Mouse (Mus musculus) midbrain, postnatal 0 days (tissue): ENCODE measurements around the gene Mycbp2. TPM values are rescaled to one million over a fixed set of nuclear protein-coding genes. Genes with fewer than 3 reads are reported as not detected.

ENCODE experiments used
- ATAC-seq: fragments of 200-750 bp; cut with Nextera tagmentation; 2 replicates; pipeline ENCODE4 v1.8.0; 2017; ENCODE audit warnings: moderate number of reproducible peaks, mild to moderate bottlenecking, moderate TSS enrichment, moderate library complexity; ENCODE audit not compliant: low FRiP score
- DNase-seq: peaks from one replicate; pipeline ENCODE4 v3.0.0-alpha.2; 2015; ENCODE audit warnings: low spot score
- H3K27ac ChIP-seq: fragments of 300-500 bp; sonication (generic); 2 replicates; pipeline ENCODE4 v1.5.1; 2014; ENCODE audit warnings: low read depth, mild to moderate bottlenecking, low read length, mixed read lengths
- H3K27me3 ChIP-seq: fragments of 300-500 bp; sonication (generic); 2 replicates; pipeline ENCODE4 v1.6.1; 2014; ENCODE audit warnings: low read length, control low read depth, mixed read lengths; ENCODE audit not compliant: insufficient read depth
- H3K36me3 ChIP-seq: fragments of 300-500 bp; sonication (generic); 2 replicates; pipeline ENCODE4 v1.6.1; 2014; ENCODE audit warnings: low read length, control low read depth, mixed read lengths; ENCODE audit not compliant: insufficient read depth
- H3K4me1 ChIP-seq: fragments of 300-500 bp; sonication (generic); 2 replicates; pipeline ENCODE4 v1.6.1; 2014; ENCODE audit warnings: mild to moderate bottlenecking, control low read depth, antibody characterized with exemption, low read length, mixed read lengths; ENCODE audit not compliant: insufficient read depth
- H3K4me2 ChIP-seq: fragments of 300-500 bp; sonication (generic); 2 replicates; pipeline ENCODE4 v1.6.1; 2014; ENCODE audit warnings: low read depth, mild to moderate bottlenecking, low read length, mixed read lengths; ENCODE audit not compliant: poor library complexity, severe bottlenecking
- H3K4me3 ChIP-seq: fragments of 300-500 bp; sonication (generic); 2 replicates; pipeline ENCODE4 v1.5.1; 2014; ENCODE audit warnings: low read depth, mild to moderate bottlenecking, low read length, moderate library complexity
- H3K9ac ChIP-seq: fragments of 300-500 bp; sonication (generic); replicated peaks from 2 replicates; pipeline ENCODE4 v1.6.1; 2014; ENCODE audit warnings: mild to moderate bottlenecking, low read length, moderate library complexity, mixed read lengths; ENCODE audit not compliant: poor library complexity, severe bottlenecking
- H3K9me3 ChIP-seq: fragments of 300-500 bp; sonication (generic); 2 replicates; pipeline ENCODE4 v1.6.1; 2016; ENCODE audit warnings: low read length, control low read depth
- CTCF ChIP-seq: IDR thresholded peaks from 2 replicates; pipeline ENCODE4 v1.5.1; 2016; ENCODE audit warnings: antibody characterized with exemption, mild to moderate bottlenecking
- WGBS: fragments of 180-500 bp; shearing (Covaris S2); extraction: QIAGEN DNeasy Blood & Tissue Kit; methylation state at CpG from one replicate; pipeline ENCODE4 v1.1.7; 2014; 5-methylcytosine and 5-hydroxymethylcytosine counted together
- polyA plus RNA-seq: library from polyadenylated mRNA; unstranded; fragments of >200 nt; fragmentation: Nextera tagmentation; extraction: Ambion mirVana; gene quantifications from 2 replicates; pipeline ENCODE4 v1.2.1, GENCODE M21; 2015
- total RNA-seq: library from RNA; depleted of rRNA; stranded (reverse); fragments of >200 nt; gene quantifications from 2 replicates; pipeline ENCODE4 v1.2.3, GENCODE M21; 2014

Mycbp2 gene
- total and polyA plus RNA-seq, 2 experiments from 2014 or later: 64.2 to 110 TPM

- ATAC-seq (no peak), DNase-seq (no peak)
- no peak for TF ChIP-seq CTCF
- Histone ChIP-seq H3K4me3 (no peak overlapping the region), H3K36me3 (peaks cover 11% of the 10 kb centered on the region), H3K4me2 (no peak overlapping the region), H3K27me3 (no peaks in the 10 kb centered on the region), H3K9ac (no peak overlapping the region), H3K4me1 (peaks cover 3% of the 10 kb centered on the region; the same call in 1 of the 2 replicates), H3K9me3 (no peaks in the 10 kb centered on the region), H3K27ac (no peak overlapping the region)
- 92% methylated on average over 4 of the region's 4 CpGs for WGBS
These were observed 273.9 kb downstream of the Mycbp2 start for GRCm38 (mm10) chr14:103072731-103073130.

- no peak for ATAC-seq
- WGBS: 93% methylated on average over 12 of the region's 12 CpGs
- no peak for TF ChIP-seq CTCF
These were observed 275.1 kb downstream of the Mycbp2 start for GRCm38 (mm10) chr14:103071471-103071870.

GRCm38 (mm10) chr14:103070790-103071189 is 275.8 kb downstream of the Mycbp2 start:
- Histone ChIP-seq H3K9ac (peak overlapping the region; percentile 58), H3K27me3 (no peaks in the 10 kb centered on the region), H3K4me3 (peak overlapping the region; percentile 63), H3K9me3 (no peaks in the 10 kb centered on the region), H3K4me1 (peaks cover 3% of the 10 kb centered on the region; the same call in 1 of the 2 replicates), H3K27ac (no peak overlapping the region), H3K4me2 (peak overlapping the region; percentile 70), H3K36me3 (peaks cover 11% of the 10 kb centered on the region)
- no peak for DNase-seq
- TF ChIP-seq CTCF: no peak
- ATAC-seq: no peak
- WGBS: 5% methylated on average over 10 of the region's 10 CpGs

More at GRCm38 (mm10) chr14:103071471-103071870, 275.1 kb downstream of the Mycbp2 start:
- Histone ChIP-seq H3K36me3 (peaks cover 11% of the 10 kb centered on the region), H3K9ac (no peak overlapping the region), H3K9me3 (no peaks in the 10 kb centered on the region), H3K4me1 (peaks cover 3% of the 10 kb centered on the region; the same call in 1 of the 2 replicates), H3K27ac (no peak overlapping the region), H3K4me3 (no peak overlapping the region), H3K27me3 (no peaks in the 10 kb centered on the region), H3K4me2 (no peak overlapping the region)
- no peak for DNase-seq

- Histone ChIP-seq H3K27me3 (no peaks in the 10 kb centered on the region), H3K4me2 (peak within 1 kb of the TSS; percentile 70), H3K4me3 (peak within 1 kb of the TSS; percentile 63), H3K27ac (peak within 1 kb of the TSS; percentile 63), H3K4me1 (peaks cover 3% of the 10 kb centered on the region; the same call in 1 of the 2 replicates), H3K36me3 (peaks cover 11% of the 10 kb centered on the region), H3K9me3 (no peaks in the 10 kb centered on the region), H3K9ac (peak within 1 kb of the TSS; percentile 58)
- under 1% methylated on average over 65 of the region's 65 CpGs for WGBS
- DNase-seq (peak; percentile 97), ATAC-seq (peak; percentile 97)
- peak; percentile 69 for TF ChIP-seq CTCF
These were observed 276.6 kb downstream of the Mycbp2 start, which contains the start of gene Cln5 for GRCm38 (mm10) chr14:103069864-103070611. TSS of gene Cln5 (plus strand) at chr14:103070216.

- Histone ChIP-seq H3K4me2 (peak overlapping the region; percentile 70), H3K36me3 (peaks cover 11% of the 10 kb centered on the region), H3K4me3 (peak overlapping the region; percentile 63), H3K27me3 (no peaks in the 10 kb centered on the region), H3K27ac (peak overlapping the region; percentile 60), H3K9ac (peak overlapping the region; percentile 58), H3K4me1 (peaks cover 3% of the 10 kb centered on the region; the same call in 1 of the 2 replicates), H3K9me3 (no peaks in the 10 kb centered on the region)
- ATAC-seq: no peak; the same call in 1 of the 2 replicates
- no peak for TF ChIP-seq CTCF
- 11% methylated on average over 12 of the region's 12 CpGs for WGBS
- DNase-seq: no peak
These were observed 277.1 kb downstream of the Mycbp2 start for GRCm38 (mm10) chr14:103069465-103069863.
